Mouse (Mus musculus) cerebellum, adult 2 months (tissue): ENCODE measurements around the gene Racgap1. TPM values are rescaled to one million over a fixed set of nuclear protein-coding genes. Genes with fewer than 3 reads are reported as not detected.

Experiments used
- DNase-seq, 2 experiments: peaks; one replicate each; pipeline ENCODE4 v3.0.0; 2021
- H3K27ac ChIP-seq: fragments of 200-500 bp; 2 replicates; pipeline ENCODE4 v1.5.1; 2012; ENCODE audit warnings: low read length, control low read depth, inconsistent platforms; ENCODE audit not compliant: insufficient read depth
- H3K27me3 ChIP-seq: fragments of 200-500 bp; 2 replicates; pipeline ENCODE4 v1.6.1; 2012; ENCODE audit warnings: inconsistent platforms, mild to moderate bottlenecking, low read length, moderate library complexity; ENCODE audit not compliant: control insufficient read depth, insufficient read depth
- H3K4me1 ChIP-seq: fragments of 200-500 bp; 2 replicates; pipeline ENCODE4 v1.6.1; 2011; ENCODE audit warnings: low read length; ENCODE audit not compliant: control insufficient read depth, insufficient read depth
- H3K4me3 ChIP-seq: fragments of 200-500 bp; replicated peaks from 2 replicates; pipeline ENCODE3; 2011; ENCODE audit warnings: mild to moderate bottlenecking, low read depth, low read length, control low read depth; ENCODE audit not compliant: insufficient read depth
- CTCF ChIP-seq: fragments of 200-500 bp; IDR thresholded peaks from 2 replicates; pipeline ENCODE4 v1.5.1; 2011; ENCODE audit warnings: low read depth, mild to moderate bottlenecking, control low read depth, low read length, moderate library complexity, borderline replicate concordance; ENCODE audit not compliant: insufficient read depth
- POLR2A ChIP-seq: fragments of 200-500 bp; IDR thresholded peaks from 2 replicates; pipeline ENCODE4 v1.6.1; 2011; ENCODE audit warnings: low read length, control low read depth, borderline replicate concordance; ENCODE audit not compliant: insufficient read depth
- WGBS: fragments of 180-500 bp; shearing (Covaris S2); methylation state at CpG from one replicate; pipeline ENCODE4 v1.1.7; 2018; 5-methylcytosine and 5-hydroxymethylcytosine counted together
- polyA plus RNA-seq: library from polyadenylated mRNA; depleted of rRNA; stranded (reverse); fragments of >200 nt; gene quantifications from 2 replicates; pipeline ENCODE4 v1.2.3, GENCODE M21; 2012

The Racgap1 gene
- polyA plus RNA-seq, 1 experiment = 15.5 TPM

GRCm38 (mm10) chr15:99688712-99689111, 37.3 kb upstream of the Racgap1 start:
- DNase-seq = peak; percentile 80
- WGBS = 3% methylated on average over 4 of the region's 4 CpGs

GRCm38 (mm10) chr15:99684156-99684555, 32.7 kb upstream of the Racgap1 start:
- TF ChIP-seq CTCF = no peak
- TF ChIP-seq POLR2A = no peak
- Histone ChIP-seq H3K4me3 (no peak overlapping the region), H3K4me1 (peaks cover 14% of the 10 kb centered on the region), H3K27ac (no peak overlapping the region), H3K27me3 (no peaks in the 10 kb centered on the region)
- WGBS = 95% methylated on average over 5 of the region's 5 CpGs
- no peak for DNase-seq

More at GRCm38 (mm10) chr15:99688712-99689111, 37.3 kb upstream of the Racgap1 start:
- no peaks in the 10 kb centered on the region for H3K27me3 ChIP-seq
- TF ChIP-seq POLR2A (no peak), CTCF (peak; percentile 96)
- H3K4me1 ChIP-seq = peaks cover 21% of the 10 kb centered on the region
- peak overlapping the region; percentile 9 for H3K4me3 ChIP-seq
- H3K27ac ChIP-seq = 0 out of 2 replicates have a peak overlapping the region, but pooled peaks have one; percentile 1

- Histone ChIP-seq H3K27me3 (no peaks in the 10 kb centered on the region), H3K27ac (no peak overlapping the region), H3K4me1 (peaks cover 8% of the 10 kb centered on the region), H3K4me3 (no peak overlapping the region)
- WGBS = 98% methylated on average over 7 of the region's 7 CpGs
- TF ChIP-seq POLR2A (no peak), CTCF (peak; percentile 50; the same call in 1 of the 2 replicates)
- peak in 1 of 2 experiments; percentile 40 for DNase-seq
Measured at GRCm38 (mm10) chr15:99682880-99683279, 31.4 kb upstream of the Racgap1 start.

GRCm38 (mm10) chr15:99679008-99679407, 27.6 kb upstream of the Racgap1 start:
- TF ChIP-seq POLR2A (no peak), CTCF (no peak)
- DNase-seq = no peak
- WGBS = 87% methylated on average over 7 of the region's 7 CpGs
- no peaks in the 10 kb centered on the region for H3K27me3 ChIP-seq
- no peak overlapping the region for H3K27ac ChIP-seq
- no peak overlapping the region for H3K4me3 ChIP-seq
- peaks cover 32% of the 10 kb centered on the region for H3K4me1 ChIP-seq

GRCm38 (mm10) chr15:99678063-99678800, 26.8 kb upstream of the Racgap1 start:
- Histone ChIP-seq H3K27me3 (no peaks in the 10 kb centered on the region), H3K4me1 (peaks cover 39% of the 10 kb centered on the region), H3K4me3 (no peak overlapping the region), H3K27ac (no peak overlapping the region)
- WGBS = 45% methylated on average over 13 of the region's 13 CpGs
- peak in 1 of 2 experiments; percentile 48 for DNase-seq
- TF ChIP-seq POLR2A = no peak
- no peak; the same call in 1 of the 2 replicates for TF ChIP-seq CTCF

- Histone ChIP-seq H3K4me1 (peaks cover 50% of the 10 kb centered on the region), H3K27ac (no peak overlapping the region), H3K27me3 (no peaks in the 10 kb centered on the region), H3K4me3 (no peak overlapping the region)
- 18% methylated on average over 8 of the region's 8 CpGs for WGBS
- DNase-seq = peak in 1 of 2 experiments; percentile 40
- TF ChIP-seq CTCF (no peak), POLR2A (no peak)
Measured at GRCm38 (mm10) chr15:99677089-99677488, 25.6 kb upstream of the Racgap1 start.

- 7% methylated on average over 3 of the region's 3 CpGs for WGBS
- DNase-seq = peak; percentile 66 to 67
- Histone ChIP-seq H3K27me3 (no peaks in the 10 kb centered on the region), H3K4me1 (peaks cover 56% of the 10 kb centered on the region), H3K4me3 (peak overlapping the region; percentile 20), H3K27ac (0 out of 2 replicates have a peak overlapping the region, but pooled peaks have one; percentile 17)
- TF ChIP-seq CTCF (no peak), POLR2A (no peak)
Measured at GRCm38 (mm10) chr15:99674866-99675265, 23.4 kb upstream of the Racgap1 start.

GRCm38 (mm10) chr15:99671783-99672182, 20.3 kb upstream of the Racgap1 start:
- TF ChIP-seq CTCF (no peak), POLR2A (no peak)
- 14% methylated on average over 14 of the region's 14 CpGs for WGBS
- Histone ChIP-seq H3K4me1 (peaks cover 55% of the 10 kb centered on the region), H3K27me3 (no peaks in the 10 kb centered on the region), H3K4me3 (peak overlapping the region; percentile 47), H3K27ac (peak overlapping the region; percentile 18; the same call in 1 of the 2 replicates)
- DNase-seq = peak; percentile 58 to 59
